ENCODE assay signal across 15 mouse cellular contexts in genomic region chr3:89848083-89848482, GRCm38 (mm10). TPM values are rescaled to one million over a fixed set of nuclear protein-coding genes. Genes with fewer than 3 reads are reported as not detected.
DNase-seq lines count a peak whose midpoint lies in the region; ATAC-seq and TF ChIP-seq lines count a peak whose summit lies in the region.
"Had no signal": no experiment of that assay in that cellular context is flagged by ENCODE, and none has a peak within 500 bp of the region (broad histone marks: within the 10 kb centered on the region; RNA-seq: fewer than 3 reads in every experiment).

No protein-coding gene starts in this region.

- no peak for ATAC-seq in intestine, embryonic 16.5 days
- no peak for ATAC-seq in intestine, postnatal 0 days
- peak; percentile 63 for ATAC-seq in lung, postnatal 0 days
- ATAC-seq: midbrain, embryonic 16.5 days had no signal

- no peak overlapping the region for H3K4me2 ChIP-seq in intestine, embryonic 16.5 days (ENCODE audit: low read depth, low read length)
- no peak overlapping the region for H3K4me2 ChIP-seq in intestine, postnatal 0 days (replicated peaks; ENCODE audit: low read depth)
- no peak overlapping the region for H3K4me2 ChIP-seq in lung, postnatal 0 days (replicated peaks; ENCODE audit: low read depth, low read length)
- H3K4me2 ChIP-seq: stomach, embryonic 15.5 days had no signal

- no peak for TF ChIP-seq CTCF in intestine, postnatal 0 days (IDR thresholded peaks at IDR 0.05; ENCODE audit: low read depth)
- peak; percentile 19; the same call in 1 of the 2 replicates for TF ChIP-seq CTCF in lung, postnatal 0 days (IDR thresholded peaks at IDR 0.05)
- TF ChIP-seq CTCF in lung, adult 2 months (IDR thresholded peaks at IDR 0.05; ENCODE audit: insufficient read depth, low read length): no peak

- TF ChIP-seq POLR2A in lung, adult 2 months (IDR thresholded peaks at IDR 0.05; ENCODE audit: borderline replicate concordance, extremely low read depth, low read depth, low read length): no peak

- peak overlapping the region; percentile 49 for H3K27ac ChIP-seq in heart, embryonic 10.5 days
- H3K27ac ChIP-seq in intestine, embryonic 16.5 days (ENCODE audit: low read length): 0 out of 2 replicates have a peak overlapping the region, but pooled peaks have one; percentile 15
- H3K27ac ChIP-seq in intestine, postnatal 0 days (ENCODE audit: low read depth, low read length): no peak overlapping the region
- H3K27ac ChIP-seq in lung, postnatal 0 days (ENCODE audit: low read length): peak overlapping the region; percentile 39
- H3K27ac ChIP-seq: stomach, embryonic 15.5 days had no signal

- DNase-seq in heart, embryonic 10.5 days (ENCODE audit: low spot score): no peak
- DNase-seq in heart, postnatal 14 days: no peak
- peak; percentile 47 for DNase-seq in lung, postnatal 0 days (ENCODE audit: low spot score)
- DNase-seq in lung, adult 2 months: no peak
- no peak for DNase-seq in right cerebral cortex, postnatal 36 days (ENCODE audit: low spot score in 2 of 2)
- DNase-seq in thymus, postnatal 0 days (ENCODE audit: low spot score): no peak
- DNase-seq: cerebellum, postnatal 25 days; right cerebral cortex, postnatal 4 days; thymus, postnatal 4 days had no signal

- H3K9me3 ChIP-seq in heart, embryonic 10.5 days: no peaks in the 10 kb centered on the region
- no peaks in the 10 kb centered on the region for H3K9me3 ChIP-seq in intestine, embryonic 16.5 days (ENCODE audit: control insufficient read depth, low read length)
- H3K9me3 ChIP-seq in intestine, postnatal 0 days (ENCODE audit: control insufficient read depth): no peaks in the 10 kb centered on the region
- no peaks in the 10 kb centered on the region for H3K9me3 ChIP-seq in lung, postnatal 0 days (ENCODE audit: low read length)
- H3K9me3 ChIP-seq: stomach, embryonic 15.5 days had no signal

- peak; percentile 8; the same call in 1 of the 2 replicates for TF ChIP-seq EP300 in lung, postnatal 0 days (IDR thresholded peaks at IDR 0.05)

- 81% methylated on average over 6 of the region's 6 CpGs for WGBS in heart, embryonic 10.5 days
- 85% methylated on average over 6 of the region's 6 CpGs for WGBS in intestine, embryonic 16.5 days
- 80% methylated on average over 6 of the region's 6 CpGs for WGBS in intestine, postnatal 0 days
- 67% methylated on average over 6 of the region's 6 CpGs for WGBS in lung, postnatal 0 days
- WGBS in lung, adult 2 months: 53% methylated on average over 6 of the region's 6 CpGs

- peaks cover 18% of the 10 kb centered on the region for H3K36me3 ChIP-seq in heart, embryonic 10.5 days
- no peaks in the 10 kb centered on the region for H3K36me3 ChIP-seq in intestine, embryonic 16.5 days (ENCODE audit: control insufficient read depth, insufficient read depth, low read length)
- H3K36me3 ChIP-seq in intestine, postnatal 0 days (ENCODE audit: control insufficient read depth, insufficient read depth): no peaks in the 10 kb centered on the region
- H3K36me3 ChIP-seq in lung, postnatal 0 days (ENCODE audit: insufficient read depth, low read length): no peaks in the 10 kb centered on the region
- H3K36me3 ChIP-seq: stomach, embryonic 15.5 days had no signal

- intact Hi-C loops in heart, postnatal 14 days (cut with DNase I): no loop called here

- H3K4me3 ChIP-seq in heart, embryonic 10.5 days: no peak overlapping the region
- no peak overlapping the region for H3K4me3 ChIP-seq in intestine, embryonic 16.5 days (ENCODE audit: low read length)
- H3K4me3 ChIP-seq in intestine, postnatal 0 days (ENCODE audit: low read depth, low read length): no peak overlapping the region
- no peak overlapping the region for H3K4me3 ChIP-seq in lung, postnatal 0 days (ENCODE audit: low read depth, low read length)
- H3K4me3 ChIP-seq in lung, adult 2 months (replicated peaks; ENCODE audit: extremely low read depth, low read depth, low read length): no peak overlapping the region
- H3K4me3 ChIP-seq: stomach, embryonic 15.5 days had no signal

- H3K9ac ChIP-seq in intestine, embryonic 16.5 days (ENCODE audit: low read depth, low read length): no peak overlapping the region
- no peak overlapping the region for H3K9ac ChIP-seq in intestine, postnatal 0 days (ENCODE audit: low read depth, low read length)
- no peak overlapping the region for H3K9ac ChIP-seq in lung, postnatal 0 days (replicated peaks; ENCODE audit: low read depth)
- H3K9ac ChIP-seq: stomach, embryonic 15.5 days had no signal

- H3K4me1 ChIP-seq in heart, embryonic 10.5 days: peaks cover 9% of the 10 kb centered on the region; the same call in 1 of the 2 replicates
- H3K4me1 ChIP-seq in intestine, embryonic 16.5 days (ENCODE audit: control insufficient read depth, insufficient read depth, low read length): no peaks in the 10 kb centered on the region; the same call in 1 of the 2 replicates
- no peaks in the 10 kb centered on the region for H3K4me1 ChIP-seq in intestine, postnatal 0 days (replicated peaks; ENCODE audit: control insufficient read depth, insufficient read depth, low read length)
- H3K4me1 ChIP-seq in lung, postnatal 0 days (ENCODE audit: insufficient read depth, low read depth, low read length): no peaks in the 10 kb centered on the region
- H3K4me1 ChIP-seq in lung, adult 2 months (ENCODE audit: control insufficient read depth, insufficient read depth, low read length): peaks cover 19% of the 10 kb centered on the region
- H3K4me1 ChIP-seq: stomach, embryonic 15.5 days had no signal

- H3K27me3 ChIP-seq in heart, embryonic 10.5 days (ENCODE audit: insufficient read depth, poor library complexity, severe bottlenecking): no peaks in the 10 kb centered on the region
- H3K27me3 ChIP-seq in intestine, embryonic 16.5 days (replicated peaks; ENCODE audit: control insufficient read depth, insufficient read depth, low read length): no peaks in the 10 kb centered on the region
- no peaks in the 10 kb centered on the region for H3K27me3 ChIP-seq in intestine, postnatal 0 days (replicated peaks; ENCODE audit: control insufficient read depth, insufficient read depth, low read length)
- no peaks in the 10 kb centered on the region for H3K27me3 ChIP-seq in lung, postnatal 0 days (replicated peaks; ENCODE audit: insufficient read depth, low read length)
- H3K27me3 ChIP-seq: stomach, embryonic 15.5 days had no signal

RNA-seq across cellular contexts. Expression of gene She, which starts 16.9 kb away (rescaled TPM):
- 5.4 and 5.9 TPM in 2 replicates for polyA plus RNA-seq in heart, embryonic 10.5 days (2016; fragmentation: Nextera tagmentation; extraction: Ambion mirVana)
- 10 to 100 TPM; 18.1 TPM for total RNA-seq in heart, postnatal 14 days (2021)
- polyA plus RNA-seq in intestine, embryonic 16.5 days (2015; fragmentation: Nextera tagmentation; extraction: Ambion mirVana): 2.3 and 2.6 TPM in 2 replicates
- 1.6 and 1.8 TPM in 2 replicates for polyA plus RNA-seq in intestine, postnatal 0 days (2015; fragmentation: Nextera tagmentation; extraction: Ambion mirVana)
- polyA plus RNA-seq in lung, postnatal 0 days (2015; fragmentation: Nextera tagmentation; extraction: Ambion mirVana): 11.2 and 12.1 TPM in 2 replicates
- 15.1 and 16.3 TPM in 2 replicates for polyA plus RNA-seq in lung, adult 2 months (2012; rRNA removed)
- 1.0 and 1.1 TPM in 2 replicates for polyA plus RNA-seq in thymus, postnatal 0 days (2015; fragmentation: Nextera tagmentation; extraction: Ambion mirVana)
- total RNA-seq: megakaryocyte, adult 5-6 weeks had no signal
- polyA plus RNA-seq: C2C12 had no signal
